Mouse (Mus musculus) heart, adult 2 months (tissue): ENCODE results near the gene BC048507.

ENCODE experiments used
- CTCF ChIP-seq: fragments of 200-600 bp; IDR thresholded peaks from 2 replicates; pipeline ENCODE4 v1.8.1; 2022; ENCODE audit warnings: antibody characterized with exemption, mild to moderate bottlenecking, moderate library complexity
- POLR2A ChIP-seq: fragments of 200-500 bp; IDR thresholded peaks from 2 replicates; pipeline ENCODE4 v1.6.1; 2011; ENCODE audit warnings: mild to moderate bottlenecking, low read depth, low read length, control low read depth; ENCODE audit not compliant: insufficient read depth

DNA sequence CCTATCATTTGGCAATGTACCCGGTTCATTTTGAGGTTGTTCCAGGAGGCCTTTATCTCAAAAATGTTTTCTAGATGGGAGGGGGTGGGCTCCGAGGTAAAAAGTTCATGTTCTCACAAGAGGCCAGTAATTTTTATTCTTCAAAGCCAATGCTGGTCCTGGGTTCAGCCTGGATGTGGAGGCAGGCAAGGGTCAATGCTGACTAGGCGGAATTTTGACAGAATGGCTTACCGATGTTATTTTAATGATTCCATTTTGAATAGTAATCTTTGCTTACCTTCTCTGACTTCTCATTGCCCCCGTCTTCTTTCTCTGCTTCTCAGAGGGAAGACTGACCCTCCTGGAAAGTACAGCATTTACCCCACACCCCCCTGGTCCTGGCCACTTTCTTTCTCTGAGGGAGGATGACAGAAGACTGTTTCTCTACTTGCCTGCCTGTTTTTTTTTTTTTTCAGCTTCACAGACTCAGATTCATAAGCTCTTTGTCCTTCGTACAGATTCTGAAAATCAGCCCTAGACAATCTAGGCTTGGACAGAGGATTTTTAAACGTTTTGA lies 13.7 kb downstream of the BC048507 start:
- no peak for TF ChIP-seq POLR2A
- TF ChIP-seq CTCF = no peak
